ENCODE assay signal across 26 mouse cellular contexts in genomic region chr13:17775364-17775763, GRCm38 (mm10). TPM values are rescaled to one million over a fixed set of nuclear protein-coding genes. Genes with fewer than 3 reads are reported as not detected.
DNase-seq lines count a peak whose midpoint lies in the region; ATAC-seq and TF ChIP-seq lines count a peak whose summit lies in the region.
"Had no signal": no experiment of that assay in that cellular context is flagged by ENCODE, and none has a peak within 500 bp of the region (broad histone marks: within the 10 kb centered on the region; RNA-seq: fewer than 3 reads in every experiment).

No protein-coding gene starts in this region.

- TF ChIP-seq CTCF in intestine, postnatal 0 days (IDR thresholded peaks at IDR 0.05; ENCODE audit: low read depth) = no peak
- no peak for TF ChIP-seq CTCF in lung, postnatal 0 days (IDR thresholded peaks at IDR 0.05)
- TF ChIP-seq CTCF in lung, adult 2 months (IDR thresholded peaks at IDR 0.05; ENCODE audit: insufficient read depth, low read length) = no peak
- TF ChIP-seq CTCF in MEL (IDR thresholded peaks at IDR 0.05 in 2 of 3, conservative IDR thresholded peaks at IDR 0.05 in 1 of 3; ENCODE audit: control insufficient read depth in 1 of 3, insufficient read depth in 1 of 3, low read depth in 2 of 3, low read length in 3 of 3, poor library complexity in 1 of 3, severe bottlenecking in 1 of 3) = no peak

- no peak overlapping the region for H3K27ac ChIP-seq in intestine, embryonic 16.5 days (ENCODE audit: low read length)
- H3K27ac ChIP-seq in intestine, postnatal 0 days (ENCODE audit: low read depth, low read length) = no peak overlapping the region
- H3K27ac ChIP-seq in lung, postnatal 0 days (ENCODE audit: low read length) = no peak overlapping the region
- no peak overlapping the region for H3K27ac ChIP-seq in MEL (ENCODE audit: control insufficient read depth, low read depth, low read length)
- H3K27ac ChIP-seq: forebrain, embryonic 10.5 days; forebrain, embryonic 13.5 days; heart, adult 2 months; heart, embryonic 10.5 days; heart, embryonic 13.5 days; hindbrain, embryonic 14.5 days; hindbrain, postnatal 0 days had no signal

- H3K4me2 ChIP-seq in intestine, embryonic 16.5 days (ENCODE audit: low read depth, low read length) = no peak overlapping the region
- no peak overlapping the region for H3K4me2 ChIP-seq in intestine, postnatal 0 days (replicated peaks; ENCODE audit: low read depth)
- H3K4me2 ChIP-seq in lung, postnatal 0 days (replicated peaks; ENCODE audit: low read depth, low read length) = no peak overlapping the region
- H3K4me2 ChIP-seq: forebrain, embryonic 13.5 days; heart, embryonic 13.5 days; hindbrain, embryonic 14.5 days had no signal

- H3K4me1 ChIP-seq in intestine, embryonic 16.5 days (ENCODE audit: control insufficient read depth, insufficient read depth, low read length) = no peaks in the 10 kb centered on the region
- no peaks in the 10 kb centered on the region for H3K4me1 ChIP-seq in intestine, postnatal 0 days (replicated peaks; ENCODE audit: control insufficient read depth, insufficient read depth, low read length)
- no peaks in the 10 kb centered on the region for H3K4me1 ChIP-seq in lung, postnatal 0 days (ENCODE audit: insufficient read depth, low read depth, low read length)
- peaks cover 2% of the 10 kb centered on the region; the same call in 1 of the 2 replicates for H3K4me1 ChIP-seq in lung, adult 2 months (ENCODE audit: control insufficient read depth, insufficient read depth, low read length)
- peaks cover 3 to 21% of the 10 kb centered on the region in 2 experiments; a peak in 3 of 4 replicates for H3K4me1 ChIP-seq in MEL (ENCODE audit: control insufficient read depth in 1 of 2, insufficient read depth in 2 of 2, low read length in 2 of 2)
- H3K4me1 ChIP-seq: forebrain, embryonic 10.5 days; forebrain, embryonic 13.5 days; heart, embryonic 10.5 days had no signal

- TF ChIP-seq EP300 in lung, postnatal 0 days (IDR thresholded peaks at IDR 0.05) = no peak
- no peak for TF ChIP-seq EP300 in MEL (IDR thresholded peaks at IDR 0.05; ENCODE audit: low read depth in 1 of 2, low read length in 2 of 2)

- 0 out of 2 replicates have a peak, but pooled peaks have one; percentile 42 for ATAC-seq in intestine, embryonic 16.5 days
- ATAC-seq in intestine, postnatal 0 days = no peak
- peak; percentile 50 for ATAC-seq in lung, postnatal 0 days
- ATAC-seq in megakaryocyte-erythroid progenitor cell, adult 5-6 weeks (replicated peaks; ENCODE audit: low FRiP score, low TSS enrichment, poor library complexity, severe bottlenecking) = peak; percentile 82
- ATAC-seq: activated CD4-positive, CD25-positive, alpha-beta regulatory T cell, adult 4 months; CD4-positive, CD25-positive, alpha-beta regulatory T cell, adult 4 months; forebrain, embryonic 13.5 days; forebrain, embryonic 16.5 days; hindbrain, postnatal 0 days had no signal

- H3K27me3 ChIP-seq in intestine, embryonic 16.5 days (replicated peaks; ENCODE audit: control insufficient read depth, insufficient read depth, low read length) = no peaks in the 10 kb centered on the region
- no peaks in the 10 kb centered on the region for H3K27me3 ChIP-seq in intestine, postnatal 0 days (replicated peaks; ENCODE audit: control insufficient read depth, insufficient read depth, low read length)
- H3K27me3 ChIP-seq in lung, postnatal 0 days (replicated peaks; ENCODE audit: insufficient read depth, low read length) = no peaks in the 10 kb centered on the region
- no peaks in the 10 kb centered on the region for H3K27me3 ChIP-seq in MEL (ENCODE audit: control insufficient read depth in 1 of 2, insufficient read depth in 2 of 2, low read length in 2 of 2)
- H3K27me3 ChIP-seq: forebrain, embryonic 13.5 days; heart, embryonic 13.5 days had no signal

- H3K79me2 ChIP-seq in MEL (ENCODE audit: control insufficient read depth, insufficient read depth, low read length, poor library complexity) = peaks cover 27% of the 10 kb centered on the region

- no peak for TF ChIP-seq RAD21 in MEL (IDR thresholded peaks at IDR 0.05; ENCODE audit: low read depth, low read length)

- TF ChIP-seq POLR2A in lung, adult 2 months (IDR thresholded peaks at IDR 0.05; ENCODE audit: borderline replicate concordance, extremely low read depth, low read depth, low read length) = no peak
- TF ChIP-seq POLR2A in MEL (IDR thresholded peaks at IDR 0.05; ENCODE audit: control insufficient read depth in 1 of 2, insufficient read depth in 1 of 2, low read depth in 1 of 2, low read length in 2 of 2, poor library complexity in 1 of 2) = no peak

- H3K4me3 ChIP-seq in intestine, embryonic 16.5 days (ENCODE audit: low read length) = no peak overlapping the region
- no peak overlapping the region for H3K4me3 ChIP-seq in intestine, postnatal 0 days (ENCODE audit: low read depth, low read length)
- H3K4me3 ChIP-seq in lung, postnatal 0 days (ENCODE audit: low read depth, low read length) = no peak overlapping the region
- H3K4me3 ChIP-seq in lung, adult 2 months (replicated peaks; ENCODE audit: extremely low read depth, low read depth, low read length) = no peak overlapping the region
- H3K4me3 ChIP-seq in MEL (ENCODE audit: control insufficient read depth in 1 of 2, insufficient read depth in 1 of 2, low read depth in 2 of 2, low read length in 2 of 2) = no peak overlapping the region
- H3K4me3 ChIP-seq: forebrain, embryonic 10.5 days; forebrain, embryonic 13.5 days; heart, adult 2 months; heart, embryonic 10.5 days; heart, embryonic 13.5 days had no signal

- DNase-seq in lung, postnatal 0 days (ENCODE audit: low spot score) = peak; percentile 48
- no peak for DNase-seq in lung, adult 2 months
- DNase-seq in MEL (ENCODE audit: low read depth, low spot score) = peak; percentile 45
- DNase-seq in kidney, adult 8-10 months = no peak
- DNase-seq: adrenal gland, adult 2 months; adrenal gland, postnatal 14 days; cerebellum, adult 11-12 months; cerebellum, adult 8-10 months; cerebellum, postnatal 10 days; gastrocnemius, postnatal 10 days; gastrocnemius, postnatal 36 days; heart, adult 2 months; heart, postnatal 14 days; heart, postnatal 4 days had no signal

- no peaks in the 10 kb centered on the region for H3K9me3 ChIP-seq in intestine, embryonic 16.5 days (ENCODE audit: control insufficient read depth, low read length)
- no peaks in the 10 kb centered on the region for H3K9me3 ChIP-seq in intestine, postnatal 0 days (ENCODE audit: control insufficient read depth)
- no peaks in the 10 kb centered on the region for H3K9me3 ChIP-seq in lung, postnatal 0 days (ENCODE audit: low read length)
- no peaks in the 10 kb centered on the region for H3K9me3 ChIP-seq in MEL (replicated peaks; ENCODE audit: insufficient read depth, low read length)
- H3K9me3 ChIP-seq: forebrain, embryonic 13.5 days; heart, embryonic 10.5 days; heart, embryonic 13.5 days had no signal

- H3K9ac ChIP-seq in intestine, embryonic 16.5 days (ENCODE audit: low read depth, low read length) = no peak overlapping the region
- no peak overlapping the region for H3K9ac ChIP-seq in intestine, postnatal 0 days (ENCODE audit: low read depth, low read length)
- no peak overlapping the region for H3K9ac ChIP-seq in lung, postnatal 0 days (replicated peaks; ENCODE audit: low read depth)
- H3K9ac ChIP-seq in MEL (ENCODE audit: control insufficient read depth, low read depth, low read length, poor library complexity, severe bottlenecking) = no peak overlapping the region
- H3K9ac ChIP-seq: forebrain, embryonic 13.5 days; heart, embryonic 13.5 days; hindbrain, embryonic 14.5 days had no signal

- H3K36me3 ChIP-seq in intestine, embryonic 16.5 days (ENCODE audit: control insufficient read depth, insufficient read depth, low read length) = peaks cover 8% of the 10 kb centered on the region; the same call in 1 of the 2 replicates
- H3K36me3 ChIP-seq in intestine, postnatal 0 days (ENCODE audit: control insufficient read depth, insufficient read depth) = peaks cover 5% of the 10 kb centered on the region; the same call in 1 of the 2 replicates
- peaks cover 9% of the 10 kb centered on the region; the same call in 1 of the 2 replicates for H3K36me3 ChIP-seq in lung, postnatal 0 days (ENCODE audit: insufficient read depth, low read length)
- peaks cover 10 to 33% of the 10 kb centered on the region in 2 experiments for H3K36me3 ChIP-seq in MEL (ENCODE audit: control insufficient read depth in 1 of 2, insufficient read depth in 2 of 2, low read length in 2 of 2)

TF ChIP-seq in MEL, 35 proteins besides CTCF, POLR2A, EP300 and RAD21:
- no peak for TF ChIP-seq ELF1 (IDR thresholded peaks at IDR 0.05; ENCODE audit: low read depth, low read length)
- peak; percentile 70 for TF ChIP-seq ETS1 (IDR thresholded peaks at IDR 0.05; ENCODE audit: low read depth, low read length)
- peak; percentile 58 for TF ChIP-seq GATA1 (IDR thresholded peaks at IDR 0.05; ENCODE audit: low read depth, low read length)
TF ChIP-seq in MEL: peak in this region for 2.

RNA-seq across cellular contexts. Expression of gene Cdk13, which starts 29.5 kb away (rescaled TPM):
- polyA plus RNA-seq in intestine, embryonic 16.5 days (2015; fragmentation: Nextera tagmentation; extraction: Ambion mirVana) = 7.0 and 7.5 TPM in 2 replicates
- polyA plus RNA-seq in intestine, postnatal 0 days (2015; fragmentation: Nextera tagmentation; extraction: Ambion mirVana) = 10.7 and 14.0 TPM in 2 replicates
- 12.2 and 15.7 TPM in 2 replicates for polyA plus RNA-seq in lung, postnatal 0 days (2015; fragmentation: Nextera tagmentation; extraction: Ambion mirVana)
- 37.2 and 47.3 TPM in 2 replicates for polyA plus RNA-seq in lung, adult 2 months (2012; rRNA removed)
- 27.2 and 28.7 TPM in 2 replicates for total RNA-seq in MEL (2012; rRNA removed)
- 10 to 100 TPM in 1 of 2 experiments, not detected in 1; 43.7 TPM for polyA plus RNA-seq in MEL (2012; ENCODE audit: insufficient read depth in 1 of 2, insufficient read length in 2 of 2, low read depth in 1 of 2, low replicate concordance in 2 of 2, missing spikeins in 1 of 2)
- 65.4 and 76.8 TPM in 2 replicates for total RNA-seq in megakaryocyte-erythroid progenitor cell, adult 5-6 weeks (2014; fragmentation: Nextera tagmentation)
- 71.8 and 111 TPM in 2 replicates for total RNA-seq in megakaryocyte-erythroid progenitor cell, adult 5-6 weeks (2017)

Comparison
In these comparisons a context has a peak if more than half of its experiments do, and no peak if none do; other contexts are left out.
1. DNase-seq: peak in lung, postnatal 0 days (single experiment) and MEL (single experiment); none in lung, adult 2 months (single experiment) and kidney, adult 8-10 months (0 of 2).